Mouse (Mus musculus) G1E (cell line): ENCODE data around the gene Daxx.

Experiments
- CTCF ChIP-seq: IDR thresholded peaks from 2 replicates; pipeline ENCODE4 v1.5.1; 2012; ENCODE audit warnings: low read depth, low read length, inconsistent platforms, mixed read lengths
- GATA1 ChIP-seq: IDR thresholded peaks from 2 replicates; pipeline ENCODE4 v1.6.1; 2012; ENCODE audit warnings: borderline replicate concordance, low read length, inconsistent platforms, mixed read lengths
- GATA2 ChIP-seq: IDR thresholded peaks from 2 replicates; pipeline ENCODE4 v1.6.1; 2012; ENCODE audit warnings: low read depth, low read length, inconsistent platforms, borderline replicate concordance

GRCm38 (mm10) chr17:33955555-33956214, 46.5 kb downstream of the Daxx start, which contains the start of the genes Vps52 and Rps18:
- TF ChIP-seq GATA2 = no peak
- TF ChIP-seq CTCF = no peak
- no peak for TF ChIP-seq GATA1
